Mouse (Mus musculus) lung, postnatal 10 days (tissue): Measurements from ENCODE around the gene Gm47429.
"Not testable (repeated sequence)": the region's sequence is repeated elsewhere in the genome, so short reads cannot be mapped to it uniquely, and the experiment has no call there.

Source experiments
- DNase-seq: peaks from one replicate; pipeline ENCODE4 v3.0.0; 2021

Gene Gm47429

GRCm38 (mm10) chr13:50443812-50444211, at the start of gene Gm47429:
TSS of gene Gm47429 (minus strand) at chr13:50443912.
- DNase-seq: no peak

GRCm38 (mm10) chr13:50488510-50488909, 44.8 kb upstream of the Gm47429 start:
- not testable (repeated sequence) for DNase-seq

GRCm38 (mm10) chr13:50467007-50467406, 23.3 kb upstream of the Gm47429 start, which contains the start of gene Nutm2:
TSS of gene Nutm2 (plus strand) at chr13:50467307.
- no peak for DNase-seq

GRCm38 (mm10) chr13:50464621-50465562, 21.2 kb upstream of the Gm47429 start:
- peak; percentile 22 for DNase-seq

GRCm38 (mm10) chr13:50460433-50460832, 16.7 kb upstream of the Gm47429 start:
- not testable (repeated sequence) for DNase-seq

- no peak for DNase-seq
Measured at GRCm38 (mm10) chr13:50453426-50453825, 9.7 kb upstream of the Gm47429 start.

- DNase-seq: not testable (repeated sequence)
Measured at GRCm38 (mm10) chr13:50452266-50452665, 8.6 kb upstream of the Gm47429 start.

- no peak for DNase-seq
Measured at GRCm38 (mm10) chr13:50445261-50445660, 1.5 kb upstream of the Gm47429 start.

- DNase-seq: no peak
Measured at GRCm38 (mm10) chr13:50426686-50427085, 17.0 kb downstream of the Gm47429 start.

GRCm38 (mm10) chr13:50424517-50424916, 19.2 kb downstream of the Gm47429 start:
- no peak for DNase-seq

- no peak for DNase-seq
Measured at GRCm38 (mm10) chr13:50423625-50424209, 20.0 kb downstream of the Gm47429 start.

- DNase-seq: no peak
Measured at GRCm38 (mm10) chr13:50418421-50418820, 25.3 kb downstream of the Gm47429 start.

GRCm38 (mm10) chr13:50417389-50418183, 26.1 kb downstream of the Gm47429 start, which contains the start of gene Fbxw17:
TSS of gene Fbxw17 (plus strand) at chr13:50417864.
- DNase-seq: peak; percentile 90
